Comparison of ENCODE assay signal across 8 mouse cellular contexts in genomic region chr6:126405736-126406135, GRCm38 (mm10).
A peak's percentile ranks its signal among the peaks of the same experiment; 100 is the strongest.
DNase-seq lines count a peak whose midpoint lies in the region; ATAC-seq lines count a peak whose summit lies in the region.

No protein-coding gene starts in this region.

- peak; percentile 23 for DNase-seq in cerebellum, adult 11 months
- DNase-seq in left cerebral cortex, adult 18-20 months (ENCODE audit: low spot score in 2 of 2) = peak; percentile 29 to 33
- DNase-seq in left cerebral cortex, postnatal 36 days (ENCODE audit: low spot score in 2 of 2) = no peak
- peak; percentile 34 for DNase-seq in adrenal gland, postnatal 14 days
- DNase-seq in gastrocnemius, postnatal 14 days = peak; percentile 24
- DNase-seq in T-cell, adult 2 months (ENCODE audit: low spot score) = no peak

- ATAC-seq in cerebellum, adult (ENCODE audit: insufficient number of reproducible peaks, low FRiP score, low TSS enrichment) = no peak
- no peak for ATAC-seq in erythroblast, adult 5-6 weeks (replicated peaks; ENCODE audit: low FRiP score, poor library complexity, severe bottlenecking)

- intact Hi-C loops in left cerebral cortex, postnatal 36 days (cut with DNase I) = loop anchor here (10.0 kb wide), 2 partner anchors 451 to 781 kb away; no protein-coding TSS in a partner anchor
- intact Hi-C loops in gastrocnemius, postnatal 14 days (cut with DNase I; ENCODE audit: low total_unique reads) = loop anchor here (10.0 kb wide), 1 partner anchor 231 kb away; no protein-coding TSS in a partner anchor

Comparison
In these comparisons a context has a peak if more than half of its experiments do, and no peak if none do; other contexts are left out.
1. DNase-seq: peak in cerebellum, adult 11 months (single experiment), left cerebral cortex, adult 18-20 months (2 of 2), adrenal gland, postnatal 14 days (single experiment) and gastrocnemius, postnatal 14 days (single experiment); none in left cerebral cortex, postnatal 36 days (0 of 2) and T-cell, adult 2 months (single experiment).